13 mouse cellular contexts compared by ENCODE assay signal in the genomic region with DNA sequence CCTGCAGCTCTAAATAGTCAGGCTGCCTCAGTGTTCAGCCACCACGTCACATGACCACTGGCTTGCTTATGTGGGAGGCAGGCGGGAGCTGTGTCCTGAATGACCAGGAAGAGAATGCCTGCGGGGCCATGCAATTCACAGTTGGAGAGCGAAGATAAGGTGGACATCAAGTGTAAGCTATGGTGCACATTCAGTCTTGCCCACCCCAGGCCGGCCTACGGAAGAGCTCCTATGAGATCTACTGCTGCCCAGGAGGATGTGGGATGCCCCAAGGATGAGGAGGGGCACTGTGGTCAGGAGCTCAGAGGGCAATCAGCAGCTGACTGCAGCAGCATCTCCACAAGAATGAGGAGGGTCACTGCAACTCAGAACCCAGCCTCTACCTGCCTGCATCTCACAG.
"Had no signal": no experiment of that assay in that cellular context is flagged by ENCODE, and none has a peak within 500 bp of the region (broad histone marks: within the 10 kb centered on the region; RNA-seq: fewer than 3 reads in every experiment).

No protein-coding gene starts in this region.

- H3K9ac ChIP-seq: midbrain, embryonic 12.5 days; neural tube, embryonic 13.5 days; stomach, embryonic 15.5 days had no signal

- DNase-seq: kidney, adult 18-20 months; lung, adult 2 months; lung, postnatal 36 days; retina, postnatal 1 day; thymus, adult 2 months; thymus, postnatal 25 days had no signal

- H3K9me3 ChIP-seq: limb, embryonic 10.5 days; midbrain, embryonic 12.5 days; neural tube, embryonic 13.5 days; stomach, embryonic 15.5 days had no signal

- H3K4me2 ChIP-seq: midbrain, embryonic 12.5 days; neural tube, embryonic 13.5 days; stomach, embryonic 15.5 days had no signal

- H3K4me1 ChIP-seq: midbrain, embryonic 12.5 days; neural tube, embryonic 13.5 days; stomach, embryonic 15.5 days had no signal

- ATAC-seq: lung, postnatal 0 days; midbrain, embryonic 16.5 days had no signal

- H3K4me3 ChIP-seq: left cerebral cortex, adult 2 months; limb, embryonic 10.5 days; midbrain, embryonic 12.5 days; neural tube, embryonic 13.5 days; stomach, embryonic 15.5 days had no signal

- H3K27ac ChIP-seq: left cerebral cortex, adult 2 months; limb, embryonic 10.5 days; midbrain, embryonic 12.5 days; neural tube, embryonic 13.5 days; stomach, embryonic 15.5 days had no signal

- H3K27me3 ChIP-seq: midbrain, embryonic 12.5 days; neural tube, embryonic 13.5 days; stomach, embryonic 15.5 days had no signal
